Mouse (Mus musculus) hindbrain, embryonic 14.5 days (tissue): ENCODE measurements around the gene Rbfox2. TPM values are rescaled to one million over a fixed set of nuclear protein-coding genes. Genes with fewer than 3 reads are reported as not detected.
"Not testable (repeated sequence)": the region's sequence is repeated elsewhere in the genome, so short reads cannot be mapped to it uniquely, and the experiment has no call there.

Experiments used
- ATAC-seq: fragments of 200-750 bp; cut with Nextera tagmentation; 2 replicates; pipeline ENCODE4 v1.8.0; 2017; ENCODE audit warnings: moderate number of reproducible peaks, mild to moderate bottlenecking, moderate TSS enrichment, moderate library complexity; ENCODE audit not compliant: low FRiP score
- DNase-seq: peaks from one replicate; pipeline ENCODE4 v3.0.0-alpha.2; 2015; ENCODE audit warnings: low spot score
- H3K27ac ChIP-seq: fragments of 300-500 bp; sonication (generic); 2 replicates; pipeline ENCODE4 v1.5.1; 2014; ENCODE audit warnings: mild to moderate bottlenecking, moderate library complexity
- H3K27me3 ChIP-seq: fragments of 300-500 bp; sonication (generic); 2 replicates; pipeline ENCODE4 v1.6.1; 2014; ENCODE audit warnings: mild to moderate bottlenecking, low read length, mixed read lengths; ENCODE audit not compliant: control insufficient read depth, insufficient read depth
- H3K36me3 ChIP-seq: fragments of 300-500 bp; sonication (generic); replicated peaks from 2 replicates; pipeline ENCODE4 v1.6.1; 2014; ENCODE audit not compliant: control insufficient read depth, insufficient read depth
- H3K4me1 ChIP-seq: fragments of 300-500 bp; sonication (generic); replicated peaks from 2 replicates; pipeline ENCODE4 v1.6.1; 2014; ENCODE audit warnings: antibody characterized with exemption, low read length, mixed read lengths; ENCODE audit not compliant: control insufficient read depth, insufficient read depth
- H3K4me2 ChIP-seq: fragments of 300-500 bp; sonication (generic); replicated peaks from 2 replicates; pipeline ENCODE4 v1.6.1; 2014; ENCODE audit warnings: mild to moderate bottlenecking, moderate library complexity
- H3K4me3 ChIP-seq: fragments of 300-500 bp; sonication (generic); replicated peaks from 2 replicates; pipeline ENCODE4 v1.5.1; 2014; ENCODE audit warnings: mild to moderate bottlenecking, low read length
- H3K9ac ChIP-seq: fragments of 300-500 bp; sonication (generic); 2 replicates; pipeline ENCODE4 v1.6.1; 2014
- H3K9me3 ChIP-seq: fragments of 300-500 bp; sonication (generic); 2 replicates; pipeline ENCODE4 v1.6.1; 2016; ENCODE audit warnings: low read length; ENCODE audit not compliant: control insufficient read depth
- WGBS: fragments of 180-500 bp; shearing (Covaris S2); extraction: QIAGEN DNeasy Blood & Tissue Kit; methylation state at CpG from one replicate; pipeline ENCODE4 v1.1.7; 2014; 5-methylcytosine and 5-hydroxymethylcytosine counted together
- polyA plus RNA-seq: library from polyadenylated mRNA; unstranded; fragments of >200 nt; fragmentation: Nextera tagmentation; extraction: Ambion mirVana; gene quantifications from 2 replicates; pipeline ENCODE4 v1.2.1, GENCODE M21; 2014

Rbfox2 gene
- polyA plus RNA-seq, 1 experiment from 2014 or later = 154 TPM

DNA sequence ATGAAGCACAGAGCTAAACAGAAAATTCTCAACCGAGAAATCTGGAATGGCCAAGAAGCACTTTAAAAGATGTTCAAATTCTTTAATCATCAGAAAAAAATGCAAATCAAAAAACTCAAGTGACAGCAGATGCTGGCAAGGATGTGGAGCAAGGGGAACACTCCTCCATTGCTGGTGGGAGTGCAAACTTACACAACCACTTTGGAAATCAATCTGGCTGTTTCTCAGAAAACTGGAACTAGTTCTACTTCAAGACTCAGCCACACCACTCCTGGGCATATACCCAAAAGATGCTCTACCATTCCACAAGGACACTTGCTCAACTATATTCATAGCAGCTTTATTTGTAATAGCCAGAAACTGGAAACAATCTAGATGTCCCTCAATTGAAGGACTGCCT lies 37.3 kb downstream of the Rbfox2 start:
- H3K4me3 ChIP-seq, H3K27ac ChIP-seq, H3K36me3 ChIP-seq, H3K27me3 ChIP-seq, H3K4me2 ChIP-seq, DNase-seq, H3K9ac ChIP-seq, ATAC-seq, H3K9me3 ChIP-seq: not testable (repeated sequence)
- peaks cover 16% of the 10 kb centered on the region; the same call in 1 of the 2 replicates for H3K4me1 ChIP-seq
- 100% methylated on average over 1 of the region's 1 CpGs for WGBS

DNA sequence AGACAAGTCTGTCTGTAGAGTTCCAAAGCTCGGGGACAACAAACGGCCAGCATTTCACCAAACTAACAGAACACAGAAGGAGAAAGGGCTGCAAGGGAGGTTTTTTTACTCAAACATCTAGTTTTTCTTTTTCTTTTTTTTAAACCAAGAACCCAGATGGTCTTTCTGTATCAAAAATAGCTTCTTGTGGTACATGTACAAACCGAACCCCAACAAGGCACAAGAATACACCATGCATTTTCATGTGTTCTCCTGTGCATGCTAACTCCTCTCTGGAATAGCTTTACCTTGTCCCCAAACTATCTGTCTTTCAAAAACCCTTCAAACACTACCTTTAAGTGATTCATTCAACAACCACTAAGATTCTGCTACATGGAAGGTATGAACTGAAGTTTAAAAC lies 38.4 kb downstream of the Rbfox2 start:
- peaks cover 16% of the 10 kb centered on the region; the same call in 1 of the 2 replicates for H3K4me1 ChIP-seq
- ATAC-seq (no peak), DNase-seq (no peak)
- no peak overlapping the region for H3K27ac ChIP-seq
- H3K4me2 ChIP-seq = no peak overlapping the region
- H3K9me3 ChIP-seq = no peaks in the 10 kb centered on the region
- no peak overlapping the region for H3K9ac ChIP-seq
- H3K36me3 ChIP-seq = no peaks in the 10 kb centered on the region
- H3K4me3 ChIP-seq = no peak overlapping the region
- 86% methylated on average over 3 of the region's 3 CpGs for WGBS
- H3K27me3 ChIP-seq = no peaks in the 10 kb centered on the region

DNA sequence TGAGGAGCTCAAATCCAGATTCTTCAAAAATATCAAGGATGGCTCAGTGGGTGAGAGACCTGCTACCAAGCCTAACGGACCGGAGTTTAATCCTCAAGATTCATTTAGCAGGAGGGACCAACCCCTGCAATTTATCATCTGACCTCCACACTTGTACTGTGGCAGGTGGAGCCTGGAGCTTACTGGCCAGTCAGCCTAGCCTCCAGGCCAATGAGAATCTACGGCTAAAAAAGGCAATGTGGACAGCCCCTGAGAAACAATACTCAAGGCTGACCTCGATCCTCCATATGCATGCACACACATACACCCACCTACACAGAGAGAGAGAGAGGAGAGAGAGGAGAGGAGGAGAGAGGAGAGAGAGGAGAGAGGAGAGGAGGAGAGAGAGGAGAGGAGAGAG lies 41.5 kb downstream of the Rbfox2 start:
- ATAC-seq (no peak), DNase-seq (no peak)
- peaks cover 14% of the 10 kb centered on the region; the same call in 1 of the 2 replicates for H3K4me1 ChIP-seq
- WGBS = 35% methylated on average over 4 of the region's 4 CpGs
- H3K4me3 ChIP-seq = no peak overlapping the region
- H3K27ac ChIP-seq = no peak overlapping the region
- H3K36me3 ChIP-seq = no peaks in the 10 kb centered on the region
- H3K4me2 ChIP-seq = no peak overlapping the region
- no peak overlapping the region for H3K9ac ChIP-seq
- no peaks in the 10 kb centered on the region for H3K9me3 ChIP-seq
- H3K27me3 ChIP-seq = no peaks in the 10 kb centered on the region

DNA sequence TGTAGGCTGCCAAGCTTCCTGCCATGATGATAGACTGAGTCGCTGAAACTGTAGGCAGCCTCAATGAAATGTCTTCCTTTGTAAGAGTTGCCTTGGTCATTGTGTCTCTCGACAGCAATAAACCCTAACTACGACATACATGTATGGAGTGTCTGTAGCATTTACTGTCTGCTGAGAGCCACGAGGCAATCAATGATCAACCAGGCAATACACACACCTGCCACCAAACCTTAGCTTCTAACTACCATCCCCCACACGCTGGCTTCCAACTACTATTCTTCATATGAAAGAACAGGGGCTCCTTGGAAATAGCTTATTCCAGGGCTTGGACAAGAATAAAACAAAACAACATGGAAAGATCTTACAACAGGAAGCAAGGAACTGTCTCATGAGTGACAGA lies 42.5 kb downstream of the Rbfox2 start:
- Histone ChIP-seq H3K9ac (no peak overlapping the region), H3K27me3 (no peaks in the 10 kb centered on the region), H3K9me3 (no peaks in the 10 kb centered on the region), H3K4me3 (no peak overlapping the region), H3K4me1 (peaks cover 14% of the 10 kb centered on the region; the same call in 1 of the 2 replicates), H3K4me2 (no peak overlapping the region), H3K27ac (no peak overlapping the region), H3K36me3 (no peaks in the 10 kb centered on the region)
- no peak for DNase-seq
- 83% methylated on average over 5 of the region's 5 CpGs for WGBS
- ATAC-seq = no peak

DNA sequence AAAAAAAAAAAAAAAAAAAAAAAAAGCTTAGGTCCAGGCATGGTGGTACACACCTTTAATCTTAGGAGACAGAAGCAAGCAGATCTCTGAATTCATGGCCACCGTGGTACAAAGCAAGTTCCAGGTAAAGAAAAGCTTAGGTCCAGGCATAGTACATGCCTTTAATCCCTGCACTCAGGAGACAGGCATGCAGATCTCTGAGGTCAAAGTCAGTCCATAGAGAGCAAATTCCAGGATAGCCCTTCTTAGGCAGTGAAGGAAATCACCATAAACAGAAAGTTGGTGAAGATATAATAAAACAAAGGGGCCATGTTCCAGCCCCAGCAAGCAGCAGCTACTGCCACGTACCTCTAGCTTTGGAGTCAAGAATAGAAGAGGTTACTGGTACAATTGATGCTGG lies 44.0 kb downstream of the Rbfox2 start:
- H3K27me3 ChIP-seq = no peaks in the 10 kb centered on the region
- H3K9me3 ChIP-seq = no peaks in the 10 kb centered on the region
- peaks cover 16% of the 10 kb centered on the region; the same call in 1 of the 2 replicates for H3K4me1 ChIP-seq
- no peak overlapping the region for H3K4me3 ChIP-seq
- no peaks in the 10 kb centered on the region for H3K36me3 ChIP-seq
- WGBS = 96% methylated on average over 2 of the region's 2 CpGs
- DNase-seq (no peak), ATAC-seq (no peak)
- H3K9ac ChIP-seq = no peak overlapping the region
- H3K27ac ChIP-seq = no peak overlapping the region
- H3K4me2 ChIP-seq = no peak overlapping the region

DNA sequence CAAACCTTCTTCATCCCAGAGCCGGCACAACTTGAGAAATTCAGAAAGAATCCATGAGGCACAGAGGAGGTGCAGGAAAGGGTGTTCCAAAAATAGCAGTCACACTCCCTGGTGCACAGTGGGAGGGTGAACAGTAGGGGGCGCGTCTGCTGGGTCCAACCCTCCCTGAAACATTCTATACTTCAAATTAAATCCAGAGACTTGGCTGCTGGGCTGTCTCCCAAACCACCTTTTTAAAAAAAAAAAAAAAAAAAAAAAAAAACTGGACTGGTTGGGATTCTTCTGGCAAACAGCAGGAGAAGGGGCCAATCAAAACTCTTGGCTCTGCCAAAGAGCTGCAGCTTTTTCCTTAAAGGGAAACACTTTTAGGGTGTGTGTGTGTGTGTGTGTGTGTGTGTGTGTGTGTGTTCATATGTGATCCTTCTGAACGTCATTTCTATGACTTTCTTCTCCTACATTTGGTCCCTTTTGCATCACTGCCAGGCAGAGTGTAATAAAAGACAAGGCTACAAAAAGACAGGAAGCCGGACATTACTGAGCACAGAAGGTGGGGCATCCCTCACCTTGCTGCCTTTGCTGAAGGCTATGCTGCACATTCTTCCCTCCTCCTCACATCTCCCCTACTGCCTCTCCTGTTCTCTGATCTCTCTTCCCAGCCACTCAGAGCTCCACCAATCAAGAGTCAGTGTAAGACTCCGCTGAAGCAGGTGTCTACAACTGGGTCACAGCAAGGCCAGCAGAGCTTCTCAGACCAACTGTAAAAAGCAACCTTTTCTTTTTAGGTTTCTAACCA lies 49.2 kb downstream of the Rbfox2 start:
- 36% methylated on average over 6 of the region's 6 CpGs for WGBS
- no peaks in the 10 kb centered on the region for H3K9me3 ChIP-seq
- H3K4me1 ChIP-seq = 0 out of 2 replicates have a peak, but pooled peaks cover 15% of the 10 kb centered on the region
- no peak for DNase-seq
- H3K27ac ChIP-seq = 0 out of 2 replicates have a peak overlapping the region, but pooled peaks have one; percentile 32
- ATAC-seq = no peak
- H3K9ac ChIP-seq = no peak overlapping the region; the same call in 1 of the 2 replicates
- no peaks in the 10 kb centered on the region for H3K36me3 ChIP-seq
- no peaks in the 10 kb centered on the region for H3K27me3 ChIP-seq
- H3K4me3 ChIP-seq = no peak overlapping the region
- no peak overlapping the region for H3K4me2 ChIP-seq

DNA sequence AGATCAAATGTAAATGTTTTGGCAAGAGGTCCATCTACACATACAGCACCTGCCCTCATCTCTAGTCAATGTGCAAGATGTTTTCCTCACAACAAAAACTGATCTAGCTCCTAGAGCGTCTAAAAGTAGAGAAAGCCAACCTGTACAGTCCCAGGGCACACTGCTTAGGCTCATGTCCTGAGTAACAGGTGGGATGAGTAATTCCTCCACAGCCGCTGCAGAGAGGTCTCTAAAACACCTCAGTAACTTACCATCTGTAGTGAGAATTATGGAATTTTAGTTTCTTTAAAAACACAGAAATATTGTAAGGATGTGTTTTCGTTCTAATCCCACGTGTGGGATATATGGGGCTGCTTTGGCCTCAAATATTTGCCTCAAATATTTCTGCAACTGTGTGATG lies 50.0 kb downstream of the Rbfox2 start:
- DNase-seq (no peak), ATAC-seq (no peak)
- H3K27me3 ChIP-seq = no peaks in the 10 kb centered on the region
- H3K27ac ChIP-seq = no peak overlapping the region
- H3K9me3 ChIP-seq = no peaks in the 10 kb centered on the region
- H3K4me1 ChIP-seq = 0 out of 2 replicates have a peak, but pooled peaks cover 15% of the 10 kb centered on the region
- H3K36me3 ChIP-seq = no peaks in the 10 kb centered on the region
- no peak overlapping the region for H3K4me2 ChIP-seq
- H3K4me3 ChIP-seq = no peak overlapping the region
- H3K9ac ChIP-seq = no peak overlapping the region
- WGBS = 88% methylated on average over 4 of the region's 4 CpGs

DNA sequence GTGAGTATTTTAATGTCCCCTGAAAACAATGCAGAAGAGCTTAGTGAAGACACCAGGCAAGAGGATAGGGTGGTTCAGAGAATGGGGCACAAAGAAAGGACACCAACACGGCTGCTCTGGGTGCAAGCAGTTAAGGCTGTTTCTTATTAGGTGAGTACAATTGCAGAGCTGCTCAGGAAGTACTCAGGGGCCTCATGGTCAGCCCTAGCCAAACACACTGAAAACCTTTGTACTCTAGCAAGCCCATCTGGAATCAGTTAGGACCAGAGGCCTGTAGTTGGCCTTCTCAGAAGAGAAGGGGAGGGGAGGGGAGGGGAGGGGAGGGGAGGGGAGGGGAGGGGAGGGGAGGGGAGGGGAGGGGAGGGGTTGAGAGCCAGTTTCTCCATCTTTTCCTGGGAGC lies 52.2 kb downstream of the Rbfox2 start:
- Histone ChIP-seq H3K27ac (peak overlapping the region; percentile 2; the same call in 1 of the 2 replicates), H3K9me3 (no peaks in the 10 kb centered on the region), H3K4me1 (0 out of 2 replicates have a peak, but pooled peaks cover 15% of the 10 kb centered on the region), H3K36me3 (no peaks in the 10 kb centered on the region), H3K4me2 (no peak overlapping the region), H3K9ac (no peak overlapping the region), H3K4me3 (no peak overlapping the region), H3K27me3 (no peaks in the 10 kb centered on the region)
- no peak for ATAC-seq
- WGBS = 23% methylated on average over 1 of the region's 1 CpGs
- DNase-seq = no peak

DNA sequence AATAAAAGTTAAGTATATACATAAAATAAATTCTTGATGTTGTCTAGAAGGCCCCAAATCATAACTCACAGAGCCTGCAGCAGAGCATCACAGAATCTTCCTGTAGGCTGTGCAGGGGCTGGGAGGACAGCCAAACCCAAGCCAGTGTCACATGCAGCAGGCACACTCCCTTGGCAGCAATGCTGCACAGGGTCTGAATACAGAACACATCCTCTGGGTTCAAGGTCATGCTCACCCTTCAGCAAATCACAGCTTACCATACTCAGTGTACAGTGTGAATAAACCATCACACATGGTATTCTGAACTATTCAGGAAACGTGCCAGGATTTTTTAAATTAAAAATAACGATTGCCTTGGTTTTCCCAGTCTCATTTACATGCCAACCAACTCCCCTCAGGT lies 52.7 kb downstream of the Rbfox2 start:
- Histone ChIP-seq H3K4me3 (no peak overlapping the region), H3K4me2 (no peak overlapping the region), H3K4me1 (0 out of 2 replicates have a peak, but pooled peaks cover 15% of the 10 kb centered on the region), H3K9me3 (no peaks in the 10 kb centered on the region), H3K9ac (no peak overlapping the region), H3K36me3 (no peaks in the 10 kb centered on the region), H3K27ac (peak overlapping the region; percentile 2; the same call in 1 of the 2 replicates), H3K27me3 (no peaks in the 10 kb centered on the region)
- ATAC-seq (no peak), DNase-seq (no peak)
- WGBS = 61% methylated on average over 2 of the region's 2 CpGs
